Mouse (Mus musculus): ENCODE measurements around the gene Pter. TPM values are rescaled to one million over a fixed set of nuclear protein-coding genes. Genes with fewer than 3 reads are reported as not detected.

Gene Pter
- total RNA-seq, 2 experiments from 2014 or later = 1.4 to 2.7 TPM

GRCm38 (mm10) chr2:13008433-13008832 is 84.6 kb downstream of the Pter start:
- no peak for DNase-seq (ENCODE audit: low spot score in 2 of 2)

GRCm38 (mm10) chr2:13009261-13009972 is 85.6 kb downstream of the Pter start:
- DNase-seq (ENCODE audit: low spot score in 2 of 2) = no peak

- peak in 1 of 2 experiments; percentile 33 for DNase-seq (ENCODE audit: low spot score in 2 of 2)
These were observed 86.2 kb downstream of the Pter start for GRCm38 (mm10) chr2:13010030-13010459.

- peak in 1 of 2 experiments; percentile 55 for DNase-seq (ENCODE audit: low spot score in 2 of 2)
These were observed 86.9 kb downstream of the Pter start for GRCm38 (mm10) chr2:13010460-13011341.

GRCm38 (mm10) chr2:13011472-13011871 is 87.6 kb downstream of the Pter start, which contains the start of gene C1ql3:
C1ql3 (minus strand) TSS chr2:13011806.
- peak; percentile 78 to 90 for DNase-seq (ENCODE audit: low spot score in 2 of 2)

GRCm38 (mm10) chr2:13011973-13012372 is 88.1 kb downstream of the Pter start:
- DNase-seq (ENCODE audit: low spot score in 2 of 2) = no peak

- no peak for DNase-seq (ENCODE audit: low spot score in 2 of 2)
These were observed 94.5 kb downstream of the Pter start for GRCm38 (mm10) chr2:13018382-13018781.

GRCm38 (mm10) chr2:13018861-13019260 is 95.0 kb downstream of the Pter start:
- no peak for DNase-seq (ENCODE audit: low spot score in 2 of 2)

GRCm38 (mm10) chr2:13038772-13039171 is 114.9 kb downstream of the Pter start:
- DNase-seq (ENCODE audit: low spot score in 2 of 2) = peak in 1 of 2 experiments; percentile 15

- no peak for DNase-seq (ENCODE audit: low spot score in 2 of 2)
These were observed 115.9 kb downstream of the Pter start for GRCm38 (mm10) chr2:13039785-13040184.

- no peak for DNase-seq (ENCODE audit: low spot score in 2 of 2)
These were observed 120.7 kb downstream of the Pter start for GRCm38 (mm10) chr2:13044555-13044954.

- no peak for DNase-seq (ENCODE audit: low spot score in 2 of 2)
These were observed 124.8 kb downstream of the Pter start for GRCm38 (mm10) chr2:13048649-13049048.

Other genes with a start within 250 kb of the Pter start
- gene C1ql3, start 87.8 kb downstream of the Pter start, total RNA-seq (2021) = 10 to 100 TPM; 86.5 to 90.6 TPM

Data from layer of hippocampus, postnatal 14 days (tissue).